Mouse (Mus musculus): ENCODE results near the gene Ruvbl1.

- no peak for TF ChIP-seq CTCF (IDR thresholded peaks at IDR 0.05; ENCODE audit: extremely low read depth, insufficient read depth, insufficient read length, insufficient replicate concordance)
- TF ChIP-seq POLR2A (IDR thresholded peaks at IDR 0.05; ENCODE audit: low read depth, low read length): no peak
Measured at GRCm38 (mm10) chr6:88485378-88485777, 20.2 kb downstream of the Ruvbl1 start.
